Mouse (Mus musculus) ES-Bruce4 (cell line): ENCODE measurements around the gene Rere.

ENCODE experiments used
- CTCF ChIP-seq: IDR thresholded peaks from one replicate; pipeline ENCODE4 v1.8.1; 2011; ENCODE audit warnings: low read depth, low read length
- EP300 ChIP-seq: IDR thresholded peaks from 2 replicates; pipeline ENCODE4 v1.6.1; 2011; ENCODE audit warnings: low read depth, low read length; ENCODE audit not compliant: insufficient read depth
- POLR2A ChIP-seq: IDR thresholded peaks from one replicate; pipeline ENCODE4 v1.8.1; 2011; ENCODE audit warnings: low read length; ENCODE audit not compliant: insufficient read depth

DNA sequence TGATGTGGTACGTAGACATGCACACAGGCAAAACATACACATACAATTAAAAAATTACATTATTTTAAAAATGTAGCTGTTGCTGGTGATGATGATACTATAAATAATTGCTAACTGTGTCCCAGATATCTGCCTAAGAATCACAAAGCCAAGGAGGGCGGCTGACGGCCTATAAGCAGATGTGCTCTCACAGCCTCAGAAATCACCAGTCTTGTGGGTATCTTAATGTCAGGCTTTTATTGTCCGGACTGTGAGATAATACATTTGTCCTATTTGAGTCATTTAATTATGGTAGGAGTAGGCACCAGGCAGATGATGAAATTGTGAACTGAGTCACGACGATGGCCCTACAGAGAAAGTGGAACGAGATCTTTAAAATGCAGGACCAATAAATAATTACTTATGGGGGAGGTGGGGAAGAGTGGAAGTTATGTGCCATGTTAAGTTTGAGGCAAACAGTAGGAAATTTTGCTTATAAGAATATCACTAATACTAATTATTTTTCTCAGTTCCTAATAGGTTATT, 72.0 kb downstream of the Rere start:
- TF ChIP-seq CTCF (no peak), POLR2A (no peak), EP300 (no peak)
